Mouse (Mus musculus) mouse trophoblast stem cell (cell line): ENCODE results near the gene Zfp949.

ENCODE experiments used
- in situ Hi-C, 2 experiments: fragments of 300-500 bp; cut with MseI, MboI; formaldehyde crosslinking; loops; 2 replicates in 1 of 2; 3 replicates in 1 of 2; pipeline ENCODE4 v1.15.1; 2025

Gene Zfp949

DNA sequence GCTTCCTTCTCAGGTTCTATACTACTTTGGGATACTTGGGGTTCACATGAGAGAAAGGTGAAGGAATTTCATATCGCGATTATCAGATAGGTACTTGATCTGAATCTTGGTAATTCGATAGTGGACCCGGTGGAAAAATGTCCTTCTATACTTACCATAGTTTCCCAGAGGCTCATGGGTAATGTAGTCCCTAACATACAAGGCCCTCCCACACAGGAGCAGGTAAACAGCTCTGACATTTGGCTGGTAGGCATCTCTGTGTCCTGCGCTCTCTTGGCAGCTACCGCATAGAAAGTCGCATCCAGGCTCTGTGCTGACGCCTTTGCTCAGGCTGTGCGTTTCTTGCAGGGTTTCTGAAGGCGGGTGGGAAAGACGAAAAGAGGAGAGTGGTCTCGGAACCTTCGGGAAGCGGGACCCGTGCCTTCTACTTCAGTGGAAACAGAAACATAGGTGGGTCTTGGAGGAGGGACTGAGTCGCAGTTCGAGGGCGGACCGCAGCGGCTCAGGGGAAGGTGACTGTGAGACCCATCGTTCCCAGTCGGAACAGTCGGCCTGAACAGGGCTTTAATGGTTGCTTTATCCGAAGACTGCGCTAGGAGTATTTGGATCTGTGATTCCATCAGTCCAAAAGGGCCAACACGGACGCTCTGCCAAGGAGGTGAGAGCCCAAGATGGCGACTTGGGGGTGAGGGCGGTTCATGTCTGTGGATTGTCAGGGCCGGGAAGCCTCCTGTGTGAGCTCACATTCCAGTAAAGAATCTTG is at the start of gene Zfp949:
TSS of gene Zfp949 (plus strand) at position 170 of the 763 bp plus-strand sequence.
- in situ Hi-C loops: loop anchor here (10.0 to 25.0 kb wide), 2 partner anchors 303 to 811 kb away; partner anchors contain the start of gene Tbx18 (in 1 of the 2)

DNA sequence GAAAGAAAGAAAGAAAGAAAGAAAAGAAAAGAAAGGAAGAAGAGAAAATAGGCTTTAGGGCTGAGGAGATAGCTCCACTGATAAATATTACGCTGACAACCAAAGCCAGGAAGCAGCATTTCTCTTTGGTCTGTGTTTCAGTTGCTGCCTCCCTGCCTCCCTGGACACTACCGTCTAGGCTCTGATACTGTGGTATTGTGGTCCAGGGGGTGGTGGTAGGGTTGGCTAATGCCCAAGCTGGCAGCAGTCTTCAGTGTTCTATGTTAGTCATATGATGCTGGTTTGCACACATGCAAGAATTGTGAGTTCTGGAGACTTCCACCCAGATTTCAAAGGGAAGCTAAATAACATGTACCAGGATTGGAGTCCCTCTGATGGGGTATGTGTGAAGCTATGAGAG is 47.7 kb upstream of the Zfp949 start:
- in situ Hi-C loops: no loop called here

DNA sequence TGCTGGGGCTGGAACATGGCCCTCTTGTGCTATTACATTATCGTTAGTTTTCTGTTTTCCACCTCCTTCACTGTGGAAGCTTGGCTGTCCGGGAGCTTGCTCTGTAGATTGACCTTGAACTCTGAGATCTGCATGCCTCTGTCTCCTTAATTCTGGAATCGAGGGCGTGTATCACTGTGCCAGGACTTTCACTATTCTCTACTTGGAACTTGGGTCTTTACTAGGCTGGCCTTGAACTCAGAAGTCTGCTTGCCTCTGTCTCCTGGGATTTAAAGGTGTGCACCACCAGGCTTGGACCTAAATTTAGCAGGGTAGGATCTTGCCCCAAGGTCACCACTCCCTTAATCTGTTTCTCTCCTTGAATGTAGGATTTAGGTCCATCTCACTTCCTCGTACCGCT is 46.0 kb upstream of the Zfp949 start:
- in situ Hi-C loops: no loop called here

DNA sequence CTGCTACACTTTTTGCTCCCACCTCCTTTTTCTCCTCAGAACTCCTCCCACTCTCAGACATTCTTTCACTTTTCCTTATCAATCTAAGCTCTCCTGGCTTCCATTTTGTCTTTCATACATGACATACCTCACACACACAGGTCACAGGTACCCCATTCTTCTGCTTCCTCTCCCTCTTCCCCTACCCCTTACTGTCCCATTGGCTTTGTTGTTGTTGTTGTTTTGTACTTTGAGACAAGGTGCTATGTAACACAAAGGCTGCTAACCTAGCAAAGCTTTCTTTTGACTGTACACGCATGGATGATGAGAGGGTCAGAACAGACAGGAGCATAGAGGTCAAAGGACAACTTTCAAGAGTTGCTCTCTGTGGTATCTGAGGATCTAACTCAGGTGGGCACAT is 32.3 kb upstream of the Zfp949 start:
- in situ Hi-C loops: no loop called here

DNA sequence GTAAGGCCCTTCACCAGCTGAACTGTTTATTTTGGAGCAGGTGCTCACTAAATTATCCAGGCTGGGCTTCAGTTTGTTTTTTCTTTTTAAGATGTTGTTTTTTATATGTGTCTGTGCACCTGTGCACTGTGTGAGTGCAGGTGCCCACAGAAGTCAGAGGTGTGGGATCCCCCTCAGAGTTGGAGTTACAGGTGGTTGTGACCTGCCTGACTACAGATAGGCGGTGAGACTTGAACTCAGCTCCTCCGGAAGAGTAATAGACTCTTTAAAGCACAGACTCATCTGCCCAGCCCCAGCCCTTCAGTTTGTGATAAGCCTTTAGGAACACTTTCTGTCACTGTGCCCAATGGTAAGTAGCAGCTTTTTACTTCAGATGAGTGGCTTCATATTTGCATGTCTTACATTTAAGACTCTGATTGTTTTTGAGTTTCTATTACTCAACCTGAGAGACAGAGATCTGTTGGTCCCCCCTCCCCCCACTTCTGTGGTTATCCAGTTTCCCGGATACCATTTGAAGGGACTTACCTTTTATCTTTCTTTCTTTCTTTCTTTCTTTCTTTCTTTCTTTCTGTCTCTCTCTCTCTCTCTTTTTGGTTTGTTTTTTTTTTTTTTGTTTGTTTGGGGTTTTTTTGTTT is 31.3 kb upstream of the Zfp949 start:
- in situ Hi-C loops: no loop called here

DNA sequence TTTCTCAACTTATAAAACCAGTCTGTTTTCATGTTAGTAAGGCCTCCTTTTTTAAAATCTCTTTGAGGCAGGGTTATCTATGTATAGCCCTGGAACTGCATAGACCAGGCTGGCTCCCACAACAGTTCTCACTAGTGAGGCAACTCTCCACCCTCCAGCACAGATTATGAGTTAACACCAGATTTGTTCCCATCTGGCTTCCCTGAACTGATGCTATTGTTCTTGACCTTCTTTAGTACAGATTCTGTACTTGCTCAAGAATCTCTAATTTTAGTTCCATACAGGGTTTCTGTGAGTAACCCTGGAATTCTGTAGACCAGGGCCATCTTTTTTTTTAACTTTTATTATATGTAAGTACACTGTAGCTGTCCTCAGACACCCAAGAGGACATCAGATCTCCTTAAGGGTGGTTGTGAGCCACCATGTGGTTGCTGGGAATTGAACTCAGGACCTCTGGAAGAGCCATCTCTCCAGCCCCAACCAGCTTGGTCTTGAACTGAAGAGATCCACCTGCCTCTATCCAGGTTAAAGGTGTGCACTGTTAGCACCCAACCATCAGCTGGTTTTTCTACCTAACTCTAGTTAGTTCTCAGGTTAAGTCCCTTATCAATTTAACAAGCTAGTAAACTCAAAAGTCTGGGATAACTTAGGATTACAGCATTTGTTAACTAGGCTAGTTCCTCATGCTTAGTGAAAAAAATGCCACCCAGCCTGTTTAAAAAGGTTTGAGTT is 28.3 kb upstream of the Zfp949 start:
- in situ Hi-C loops: no loop called here

DNA sequence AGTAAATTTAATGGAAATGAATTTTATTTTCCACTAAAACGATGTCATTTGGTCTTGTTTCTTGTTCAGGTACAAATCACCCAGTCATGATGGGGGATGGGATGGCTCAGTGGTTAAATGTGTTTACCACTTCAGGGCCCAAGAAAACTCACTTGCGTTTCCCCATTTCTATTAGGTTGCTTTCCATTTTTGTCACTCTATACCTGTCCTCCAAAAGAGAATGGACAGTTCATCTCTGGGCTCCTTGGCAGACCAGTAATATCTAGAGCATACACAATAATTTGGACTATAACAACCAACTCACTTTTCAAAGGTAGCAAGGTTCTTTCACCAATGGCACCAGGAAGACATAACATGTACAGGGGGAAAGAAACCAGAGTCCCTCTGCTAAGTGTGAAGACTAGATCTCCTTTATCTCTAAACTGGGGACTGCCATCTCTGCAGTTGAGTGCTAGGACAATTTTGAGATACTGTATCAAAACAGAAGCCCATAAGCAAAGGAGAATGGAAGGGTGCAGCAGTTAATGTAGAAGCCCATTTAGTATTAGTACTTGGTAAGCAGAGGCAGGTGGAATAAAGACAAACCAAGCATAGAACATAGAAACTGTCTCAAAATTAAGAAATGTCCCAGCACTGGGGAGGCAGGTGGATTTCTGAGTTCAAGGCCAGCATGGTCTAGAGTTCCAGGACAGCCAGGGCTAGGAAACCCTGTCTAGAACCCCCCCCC is 27.5 kb upstream of the Zfp949 start:
- in situ Hi-C loops: no loop called here

DNA sequence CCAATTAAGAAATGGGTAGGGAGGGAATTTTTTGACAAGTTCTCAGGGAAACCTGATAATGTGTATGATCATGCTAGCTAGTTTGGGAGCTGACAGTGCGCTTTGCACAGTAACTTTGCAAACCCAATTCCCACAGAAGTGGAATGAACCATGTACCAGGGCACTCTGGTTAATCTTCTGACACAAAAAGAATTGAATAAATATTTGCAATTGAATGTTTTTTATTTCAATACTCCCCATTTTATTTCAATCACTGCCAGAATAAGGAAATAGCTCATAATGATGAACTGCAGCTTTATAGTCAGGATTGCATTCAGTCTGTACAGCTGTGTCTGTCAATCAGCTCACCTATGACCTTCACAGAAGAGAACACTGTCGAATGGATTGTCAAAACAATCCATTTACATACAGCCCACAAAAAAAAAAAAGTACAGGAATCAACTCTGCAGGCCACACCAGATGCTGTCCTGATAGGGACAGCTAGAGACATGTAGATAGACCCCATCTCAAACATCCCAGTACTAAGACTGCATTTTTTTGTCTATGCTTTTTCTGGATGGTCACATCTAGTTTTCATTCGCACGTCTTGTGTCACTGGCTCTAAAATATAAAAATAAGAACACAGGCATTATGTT is 26.9 kb upstream of the Zfp949 start:
- in situ Hi-C loops: no loop called here

DNA sequence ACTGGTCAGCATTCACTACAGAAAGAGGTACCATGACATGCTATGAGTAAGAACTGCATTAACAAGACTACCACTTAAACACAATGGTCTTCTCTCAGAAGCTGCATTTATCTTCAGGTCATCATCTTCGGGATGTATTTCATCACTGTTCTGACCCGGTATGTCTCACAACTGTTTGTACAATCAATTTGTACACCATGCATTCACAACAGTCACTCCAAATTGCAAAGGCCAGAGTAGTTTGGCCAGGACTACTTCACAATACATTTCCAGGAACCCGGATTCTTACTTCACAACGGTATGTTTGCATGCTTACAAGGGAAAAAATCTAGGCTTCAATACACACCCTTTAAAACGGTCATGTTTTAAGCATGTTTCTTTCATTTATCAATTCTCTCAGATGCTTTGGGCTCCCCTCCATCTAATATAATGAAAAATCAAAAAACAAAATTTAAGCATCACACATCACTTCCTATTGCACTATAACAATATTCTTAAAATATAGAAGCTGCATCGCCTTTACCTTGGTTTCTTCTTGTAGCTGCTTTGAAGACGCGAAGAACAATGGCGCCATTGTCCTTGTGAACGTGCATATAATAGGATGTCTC is 25.8 kb upstream of the Zfp949 start:
- in situ Hi-C loops: no loop called here

DNA sequence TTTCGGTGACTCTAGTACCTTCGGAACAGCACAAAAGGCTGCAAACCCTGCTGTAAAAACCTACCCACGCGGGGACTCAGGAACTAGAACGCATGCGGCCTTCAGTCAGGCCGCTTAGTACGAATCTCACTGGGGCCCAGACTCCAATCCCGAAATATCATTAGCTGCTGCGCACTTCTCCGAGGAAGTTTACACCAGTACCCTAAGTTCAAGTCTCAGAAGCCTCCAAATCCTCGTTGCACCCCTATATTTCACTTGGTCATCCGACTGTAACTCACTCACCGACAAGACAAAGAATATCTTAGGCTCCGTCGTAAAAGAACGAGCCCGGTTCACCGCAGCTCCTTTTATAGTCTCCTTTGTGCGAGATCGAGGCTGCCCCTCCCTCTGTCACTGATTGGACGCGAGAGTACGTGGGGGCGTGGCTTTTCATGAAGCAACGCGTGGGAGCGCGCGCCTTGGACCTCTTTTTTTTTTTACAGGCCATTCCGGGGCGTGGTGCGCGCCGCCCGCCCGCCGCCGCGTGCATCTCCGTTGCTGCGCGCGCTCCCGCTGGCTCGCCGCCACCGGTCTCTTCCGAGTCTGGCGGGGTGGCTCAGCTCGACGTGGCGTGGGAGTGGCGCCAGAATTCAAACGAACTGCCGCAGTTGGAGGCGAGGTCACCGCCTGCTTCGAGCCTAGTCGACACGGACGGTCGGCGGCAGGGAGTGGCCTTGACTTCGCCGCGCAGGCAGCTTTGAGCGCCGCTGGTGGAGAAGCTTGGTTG is 25.1 kb upstream of the Zfp949 start:
- in situ Hi-C loops: no loop called here

DNA sequence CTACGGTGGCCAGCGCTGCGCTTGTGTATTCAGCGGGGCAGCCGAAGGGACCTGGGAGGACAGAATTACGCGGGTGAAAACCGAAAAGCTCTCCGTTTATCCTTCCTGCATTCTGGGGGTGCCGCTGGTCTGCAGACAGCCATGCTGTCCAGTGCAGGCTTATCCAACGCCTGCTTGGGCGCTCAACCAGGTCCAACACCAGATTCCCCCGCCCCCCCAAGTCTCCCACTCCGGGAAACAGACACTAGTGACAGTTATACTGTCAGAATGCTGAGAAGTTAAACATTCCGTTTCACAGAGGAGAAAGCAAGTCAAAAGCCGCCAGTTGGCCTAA is 24.5 kb upstream of the Zfp949 start:
- in situ Hi-C loops: no loop called here

DNA sequence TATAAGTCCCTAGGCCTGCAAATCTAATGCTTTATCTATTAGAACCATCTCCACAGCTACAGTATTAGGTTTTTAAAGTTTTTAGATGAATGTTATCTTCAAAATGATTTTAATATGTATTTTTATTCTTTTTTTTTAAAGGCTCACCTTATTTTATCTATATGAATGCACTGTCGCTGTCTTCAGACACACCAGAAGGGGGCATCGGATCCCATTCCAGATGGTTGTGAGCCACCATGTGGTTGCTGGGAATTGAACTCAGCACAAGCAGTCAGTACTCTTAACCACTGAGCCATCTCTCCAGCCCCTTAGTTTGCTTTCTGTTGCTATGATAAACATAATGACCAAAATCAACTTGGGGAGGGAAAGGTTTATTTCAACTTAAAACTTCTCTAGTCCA is 23.5 kb upstream of the Zfp949 start:
- in situ Hi-C loops: no loop called here

DNA sequence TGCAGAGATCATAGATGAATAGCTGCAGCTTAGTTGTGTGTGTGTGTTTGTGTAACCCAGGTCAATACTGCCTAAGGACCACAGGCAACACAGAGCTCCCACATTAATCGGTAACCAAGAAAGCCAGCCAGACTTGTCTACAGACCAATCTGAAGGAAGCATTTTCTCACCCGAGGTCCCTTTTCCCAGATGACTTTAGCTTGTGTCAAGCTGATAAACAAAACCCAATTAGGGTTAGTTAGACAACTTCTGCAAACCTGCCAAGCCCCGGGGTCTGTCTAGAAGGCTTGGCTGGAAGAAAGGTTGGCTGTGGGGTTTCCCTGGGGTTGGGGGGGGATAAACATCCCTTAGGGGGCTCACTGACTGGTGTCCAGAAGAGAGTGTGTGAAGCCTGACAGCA is 23.0 kb upstream of the Zfp949 start:
- in situ Hi-C loops: loop anchor here in 1 of 2 experiments (25.0 kb wide), 1 partner anchor 787 kb away; the partner anchor contains the start of gene Tbx18

DNA sequence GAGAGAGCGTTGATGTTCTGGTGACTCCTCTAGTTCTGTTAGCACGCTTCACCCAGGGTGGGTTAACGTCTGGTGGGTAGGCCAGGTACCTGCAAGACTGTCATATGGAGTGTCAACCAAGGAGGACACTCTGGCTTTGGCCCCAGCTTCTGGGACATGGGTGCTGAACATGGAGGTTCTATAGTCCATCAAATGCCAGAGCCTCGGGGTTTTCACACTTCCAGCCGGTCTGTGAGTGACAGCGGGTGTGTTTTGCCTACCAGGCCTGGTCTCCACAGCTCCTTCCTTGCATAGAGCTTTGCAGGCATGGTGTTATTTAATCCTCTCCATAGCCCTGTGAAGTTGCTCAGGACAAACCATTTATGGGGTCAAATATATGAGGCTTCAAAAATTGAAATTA is 22.5 kb upstream of the Zfp949 start:
- in situ Hi-C loops: loop anchor here in 1 of 2 experiments (25.0 kb wide), 1 partner anchor 788 kb away; the partner anchor contains the start of gene Tbx18

DNA sequence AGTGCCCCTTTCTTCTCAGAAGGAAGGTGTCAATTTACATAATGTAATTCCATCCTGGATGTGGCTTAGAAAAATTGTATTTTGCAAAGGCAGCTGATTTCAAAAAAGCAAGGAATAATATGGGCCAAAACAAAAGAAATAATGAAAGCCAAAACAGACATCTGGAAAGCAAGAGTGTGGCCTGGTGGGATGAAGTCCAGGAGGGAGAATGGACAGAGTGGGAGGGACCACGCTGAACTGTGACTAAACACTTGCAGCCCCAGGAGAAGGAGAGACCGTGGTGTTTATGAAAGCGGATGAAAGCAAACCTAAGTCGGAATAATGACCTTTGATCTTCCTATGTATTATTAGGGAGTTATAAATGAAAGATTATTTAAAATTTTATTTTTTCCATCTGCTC is 19.9 kb upstream of the Zfp949 start:
- in situ Hi-C loops: loop anchor here in 1 of 2 experiments (25.0 kb wide), 1 partner anchor 791 kb away; the partner anchor contains the start of gene Tbx18

DNA sequence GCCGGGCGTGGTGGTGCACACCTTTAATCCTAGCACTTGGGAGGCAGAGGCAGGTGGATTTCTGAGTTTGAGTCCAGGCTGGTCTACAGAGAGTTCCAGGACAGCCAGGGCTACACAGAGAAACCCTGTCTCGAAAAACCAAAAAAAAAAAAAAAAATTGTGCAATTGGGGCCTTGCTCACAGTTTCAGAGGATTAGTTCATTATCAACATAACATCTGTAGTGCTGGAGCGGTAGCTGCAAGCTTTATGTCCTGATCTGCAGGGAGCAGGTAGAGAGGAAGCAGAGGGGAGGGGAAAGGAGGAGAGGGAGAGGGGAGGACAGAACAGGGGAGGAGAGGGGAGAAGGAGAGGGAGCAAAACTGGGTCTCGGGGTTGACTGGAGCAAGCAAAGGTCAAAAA is 19.1 kb upstream of the Zfp949 start:
- in situ Hi-C loops: loop anchor here in 1 of 2 experiments (25.0 kb wide), 1 partner anchor 791 kb away; the partner anchor contains the start of gene Tbx18

DNA sequence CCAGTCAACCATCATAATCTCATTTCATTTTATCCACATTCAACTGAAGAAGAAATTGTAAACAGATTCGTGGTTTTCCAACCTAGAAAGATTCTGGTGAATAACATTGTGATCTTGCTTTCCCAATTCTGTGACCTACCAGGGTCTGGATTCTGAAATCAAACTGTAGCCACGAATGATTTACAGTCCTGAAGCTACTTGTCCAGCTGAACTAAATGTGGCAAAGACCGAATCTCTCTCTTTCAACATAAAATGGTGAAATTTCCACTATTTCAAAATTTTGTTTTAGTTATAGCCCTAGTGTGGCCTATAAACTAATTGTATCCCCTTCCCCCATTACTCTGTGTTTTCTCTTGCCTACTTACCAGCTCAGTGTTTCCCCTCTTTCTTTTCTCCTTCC is 18.2 kb upstream of the Zfp949 start:
- in situ Hi-C loops: loop anchor here in 1 of 2 experiments (25.0 kb wide), 1 partner anchor 792 kb away; the partner anchor contains the start of gene Tbx18

DNA sequence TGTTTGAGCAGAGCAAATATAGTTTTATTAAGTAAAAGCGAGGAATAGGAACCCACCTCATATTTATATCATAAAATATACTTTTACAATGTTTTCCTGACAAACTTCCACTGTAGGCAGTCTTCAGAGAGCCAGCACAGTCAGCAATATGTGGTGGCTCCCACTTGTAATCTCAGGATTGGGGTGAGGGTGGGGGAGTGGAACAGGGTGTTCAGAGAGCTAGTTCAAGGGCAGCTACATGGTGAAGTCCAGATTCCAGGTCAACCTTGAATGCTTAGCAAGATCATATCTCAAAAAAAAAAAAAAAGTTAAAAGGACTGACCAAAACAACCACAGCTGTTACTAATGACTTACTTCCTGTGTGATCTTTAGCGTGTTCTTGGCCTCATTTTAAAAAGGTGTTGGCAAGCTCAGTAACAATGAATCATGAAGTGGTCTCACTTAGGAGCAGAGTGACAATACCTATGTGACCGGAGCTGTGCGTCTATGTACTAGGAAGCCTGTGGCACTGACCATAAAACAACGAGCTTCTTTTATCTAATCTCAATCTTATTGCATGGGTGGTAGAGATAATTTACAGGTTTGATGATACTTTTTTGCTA is 17.7 kb upstream of the Zfp949 start:
- in situ Hi-C loops: loop anchor here in 1 of 2 experiments (25.0 kb wide), 1 partner anchor 793 kb away; the partner anchor contains the start of gene Tbx18

DNA sequence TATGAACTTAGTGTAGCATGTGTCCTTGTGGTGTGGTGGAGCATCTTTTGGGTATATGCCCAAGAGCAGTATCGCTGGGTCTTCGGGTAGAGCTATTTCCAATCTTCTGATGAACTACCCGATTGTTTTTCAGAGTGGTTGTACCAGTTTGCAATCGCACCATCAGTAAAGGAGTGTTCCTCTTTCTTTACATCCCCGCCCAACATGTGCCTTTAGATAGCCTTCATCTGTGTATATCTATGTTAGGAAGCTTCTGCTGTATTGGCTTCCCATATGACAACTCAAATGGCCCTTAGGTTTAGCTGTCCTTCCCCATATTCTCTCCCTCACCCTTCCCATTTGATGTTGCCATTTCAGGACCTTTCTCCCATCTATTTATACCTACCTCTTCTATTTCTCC is 13.7 kb upstream of the Zfp949 start:
- in situ Hi-C loops: loop anchor here in 1 of 2 experiments (25.0 kb wide), 1 partner anchor 797 kb away; the partner anchor contains the start of gene Tbx18
